Mouse (Mus musculus): ENCODE measurements at regions not wholly inside any gene's neighbourhood (a gene's known extent, or its start where the extent isn't known, plus 50 kb on each side); places are given as distances from the start of the nearest gene placed in this dataset.

DNA sequence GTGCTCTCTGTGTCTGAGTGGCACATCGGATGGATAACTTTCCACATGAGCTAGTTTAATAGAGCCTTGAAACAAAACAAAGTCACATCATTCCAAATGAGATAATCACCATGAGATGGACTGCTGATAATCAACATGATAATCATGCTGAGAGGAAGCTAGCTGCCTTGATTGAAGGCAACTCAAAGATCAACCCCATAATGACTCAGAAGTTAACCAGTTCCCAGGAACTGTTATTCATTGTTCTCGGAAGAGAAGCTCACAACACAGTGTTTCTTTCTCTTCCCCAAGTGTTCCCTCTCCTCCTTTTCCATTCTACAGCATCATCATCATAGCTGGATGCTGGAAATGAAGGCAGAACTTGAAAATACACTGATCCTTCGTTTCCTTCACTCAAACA is 674.9 kb upstream of the Adgra3 start:
- WGBS, result 82% methylated on average over 3 of the region's 3 CpGs
- no peaks in the 10 kb centered on the region for H3K4me1 ChIP-seq
- H3K4me2 ChIP-seq, result no peak overlapping the region
- ATAC-seq (replicated peaks), result no peak
- H3K36me3 ChIP-seq (replicated peaks), result no peaks in the 10 kb centered on the region
- no peak overlapping the region for H3K27ac ChIP-seq
- H3K4me3 ChIP-seq, result no peak overlapping the region
- H3K9ac ChIP-seq, result no peak overlapping the region
- no peaks in the 10 kb centered on the region for H3K9me3 ChIP-seq
- H3K27me3 ChIP-seq (replicated peaks), result no peaks in the 10 kb centered on the region

DNA sequence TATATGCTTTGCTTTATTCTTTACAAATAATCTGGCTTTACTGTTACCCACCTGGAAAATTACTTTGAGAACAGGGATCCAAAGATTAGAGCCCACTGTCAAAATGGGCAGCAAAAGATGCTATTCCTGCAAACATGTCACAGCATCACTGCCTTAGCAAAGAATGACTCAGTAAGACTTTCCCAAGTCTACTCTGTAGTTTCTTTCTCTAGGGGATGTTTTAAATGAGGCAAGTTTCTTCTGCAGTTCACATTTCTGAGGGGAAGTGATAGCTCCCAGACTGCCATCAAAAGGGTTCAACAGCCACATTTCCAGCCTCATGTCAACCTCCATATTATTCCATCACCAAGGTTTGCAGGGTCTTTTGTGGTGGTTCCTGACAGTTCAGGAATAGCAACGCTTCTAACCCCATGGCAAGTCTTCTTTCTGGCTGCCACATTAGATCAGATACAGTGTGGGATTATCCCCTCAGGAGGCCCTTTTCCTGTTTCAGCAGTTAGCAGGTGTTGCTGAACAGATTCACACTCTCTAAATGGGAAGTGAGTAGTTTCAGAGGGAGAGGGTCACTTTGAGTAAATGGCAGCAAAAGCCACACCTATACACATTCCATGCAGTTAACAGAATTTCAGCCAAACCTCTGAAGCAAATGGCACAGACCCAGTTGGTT is 669.7 kb upstream of the Adgra3 start:
- H3K36me3 ChIP-seq (replicated peaks), result no peaks in the 10 kb centered on the region
- no peak for ATAC-seq (replicated peaks)
- no peaks in the 10 kb centered on the region for H3K27me3 ChIP-seq (replicated peaks)
- H3K4me2 ChIP-seq, result no peak overlapping the region
- H3K9ac ChIP-seq, result no peak overlapping the region
- H3K4me3 ChIP-seq, result no peak overlapping the region
- WGBS, result 34% methylated on average over 1 of the region's 1 CpGs
- H3K9me3 ChIP-seq, result no peaks in the 10 kb centered on the region
- no peaks in the 10 kb centered on the region for H3K4me1 ChIP-seq
- no peak overlapping the region for H3K27ac ChIP-seq

DNA sequence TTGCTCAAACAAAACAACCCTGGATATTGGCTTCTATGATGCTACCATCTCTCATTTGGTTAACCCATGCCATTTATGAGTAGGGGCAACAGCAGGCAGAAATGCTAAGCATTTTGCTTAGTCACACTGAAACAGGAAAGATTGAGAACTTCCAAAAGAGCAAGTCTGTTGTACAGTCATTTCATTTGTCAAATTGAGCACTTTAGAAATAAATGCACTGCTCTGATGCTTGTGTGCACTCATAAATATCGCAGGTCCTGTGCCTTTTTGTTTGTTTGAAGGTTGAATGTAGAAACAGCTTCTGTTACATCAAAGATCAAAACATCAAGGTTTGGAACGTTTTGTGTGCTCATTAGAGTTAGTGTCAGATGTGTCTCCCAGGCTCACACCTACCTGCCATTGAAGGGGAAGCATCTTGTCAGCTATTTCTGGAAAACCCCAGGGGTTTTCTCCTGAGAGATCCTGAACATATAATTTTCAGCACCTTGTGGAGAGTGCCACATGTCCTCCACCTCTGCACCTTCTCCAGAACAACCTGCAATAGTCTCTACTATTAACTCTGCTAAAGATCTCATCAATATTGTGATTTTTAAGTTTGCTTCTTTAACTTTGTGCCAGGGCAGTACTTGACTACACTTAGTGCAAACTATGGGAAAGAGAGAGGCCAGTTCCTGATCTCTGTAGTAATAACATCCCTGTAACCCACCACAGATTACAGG is 648.3 kb upstream of the Adgra3 start:
- Histone ChIP-seq H3K9ac (no peak overlapping the region), H3K4me1 (no peaks in the 10 kb centered on the region), H3K9me3 (no peaks in the 10 kb centered on the region), H3K27me3 (replicated peaks) (no peaks in the 10 kb centered on the region), H3K4me2 (no peak overlapping the region), H3K36me3 (replicated peaks) (no peaks in the 10 kb centered on the region), H3K27ac (no peak overlapping the region), H3K4me3 (no peak overlapping the region)
- WGBS, result 61% methylated on average over 2 of the region's 2 CpGs
- ATAC-seq (replicated peaks), result no peak

GRCm38 (mm10) chr5:50698084-50698483 is 639.3 kb upstream of the Adgra3 start:
- WGBS, result 14% methylated on average over 2 of the region's 2 CpGs
- no peaks in the 10 kb centered on the region for H3K36me3 ChIP-seq (replicated peaks)

DNA sequence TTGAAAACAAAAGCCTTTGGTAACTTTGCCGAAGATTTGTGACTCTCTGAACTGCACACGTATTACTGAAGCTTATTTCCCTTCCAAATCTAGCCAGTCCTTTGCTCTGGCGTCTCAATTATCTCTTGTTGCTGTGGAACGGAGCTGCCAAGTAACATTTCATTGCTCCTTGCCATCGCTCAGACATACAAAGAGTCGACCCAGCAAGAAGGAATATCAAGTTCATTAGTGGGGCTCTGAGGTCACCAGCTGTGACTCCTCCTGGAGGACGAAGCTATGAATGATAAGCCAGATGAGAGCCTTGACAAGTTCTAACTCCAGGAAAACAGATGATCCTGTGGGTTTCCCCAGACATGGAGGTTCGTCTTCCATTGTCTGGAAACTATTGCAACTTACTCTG is 638.8 kb upstream of the Adgra3 start:
- H3K27me3 ChIP-seq (replicated peaks), result no peaks in the 10 kb centered on the region
- no peak overlapping the region for H3K9ac ChIP-seq
- no peak overlapping the region for H3K27ac ChIP-seq
- H3K36me3 ChIP-seq (replicated peaks), result no peaks in the 10 kb centered on the region
- H3K4me2 ChIP-seq, result no peak overlapping the region
- H3K9me3 ChIP-seq, result no peaks in the 10 kb centered on the region
- H3K4me1 ChIP-seq, result peaks cover 5% of the 10 kb centered on the region; the same call in 1 of the 2 replicates
- WGBS, result 28% methylated on average over 8 of the region's 8 CpGs
- no peak overlapping the region for H3K4me3 ChIP-seq
- no peak for ATAC-seq (replicated peaks)

More at GRCm38 (mm10) chr5:50698084-50698483, 639.3 kb upstream of the Adgra3 start:
- Histone ChIP-seq H3K4me3 (no peak overlapping the region), H3K4me1 (peaks cover 5% of the 10 kb centered on the region; the same call in 1 of the 2 replicates), H3K27me3 (replicated peaks) (no peaks in the 10 kb centered on the region), H3K27ac (no peak overlapping the region), H3K9me3 (no peaks in the 10 kb centered on the region), H3K9ac (no peak overlapping the region), H3K4me2 (no peak overlapping the region)
- no peak; the same call in 1 of the 2 replicates for ATAC-seq (replicated peaks)

DNA sequence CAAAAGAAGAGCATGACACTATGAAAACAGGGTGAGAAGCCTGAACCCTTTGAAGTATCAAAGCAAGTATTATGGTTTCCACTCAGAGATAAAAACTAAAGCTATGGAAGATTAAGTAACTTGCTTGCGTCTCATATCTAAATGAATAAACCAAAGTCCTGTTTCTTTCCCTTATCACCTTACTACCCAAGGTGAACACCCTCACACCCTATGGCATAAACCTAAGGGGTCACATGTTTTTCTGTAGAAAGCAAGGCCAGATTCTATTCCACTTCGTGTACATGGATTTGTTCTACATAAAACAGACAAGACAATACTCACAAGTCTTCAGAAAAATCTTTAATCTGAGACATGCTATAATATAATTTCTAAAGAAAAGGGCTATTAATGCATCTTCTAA is 629.6 kb upstream of the Adgra3 start:
- Histone ChIP-seq H3K36me3 (replicated peaks) (no peaks in the 10 kb centered on the region), H3K27ac (no peak overlapping the region), H3K27me3 (replicated peaks) (no peaks in the 10 kb centered on the region), H3K4me1 (no peaks in the 10 kb centered on the region), H3K9ac (no peak overlapping the region), H3K4me3 (no peak overlapping the region), H3K4me2 (no peak overlapping the region), H3K9me3 (no peaks in the 10 kb centered on the region)
- no peak for ATAC-seq (replicated peaks)
- 77% methylated on average over 2 of the region's 2 CpGs for WGBS

DNA sequence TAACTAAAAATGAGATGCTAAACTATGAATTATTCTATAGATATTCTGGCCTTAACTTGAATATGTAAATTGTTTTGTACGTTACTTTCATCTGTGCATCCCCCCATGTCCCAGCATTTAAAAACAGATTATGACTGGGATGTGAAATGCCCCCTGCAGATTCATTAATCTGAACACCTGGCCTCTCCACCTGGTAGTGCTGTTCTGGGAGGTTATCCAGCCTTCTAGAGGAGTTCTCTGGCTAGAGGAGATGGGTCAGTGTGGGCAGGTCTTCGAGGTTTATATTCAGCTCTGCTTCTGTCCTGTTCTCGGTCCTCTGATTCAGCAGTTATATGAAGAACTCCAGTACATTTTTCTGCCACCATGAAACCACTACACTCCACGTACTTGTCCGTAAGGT is 625.2 kb upstream of the Adgra3 start:
- WGBS, result 87% methylated on average over 5 of the region's 5 CpGs

DNA sequence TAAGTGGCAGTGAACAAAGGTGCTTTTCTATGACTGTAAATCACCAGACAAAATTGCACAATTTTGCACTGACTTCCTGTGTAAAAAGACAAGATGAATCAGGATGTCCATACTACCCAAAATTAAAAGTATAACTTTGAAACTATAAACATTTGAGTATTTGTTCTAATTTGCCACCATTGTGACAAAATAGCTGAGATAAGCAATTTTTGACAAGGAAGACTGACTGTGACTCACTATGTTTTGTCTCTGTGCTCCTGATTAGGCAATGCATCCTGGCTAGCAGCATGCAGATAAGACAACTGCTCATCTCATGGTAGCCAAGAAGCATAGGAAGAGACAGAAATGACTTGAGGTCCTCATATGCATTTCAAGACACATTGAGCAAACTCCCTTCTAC is 577.7 kb upstream of the Adgra3 start:
- no peak overlapping the region for H3K4me2 ChIP-seq
- ATAC-seq (replicated peaks), result no peak
- H3K9me3 ChIP-seq, result no peaks in the 10 kb centered on the region
- no peaks in the 10 kb centered on the region for H3K27me3 ChIP-seq (replicated peaks)
- no peak overlapping the region for H3K4me3 ChIP-seq
- no peaks in the 10 kb centered on the region for H3K4me1 ChIP-seq
- no peak overlapping the region for H3K27ac ChIP-seq
- no peaks in the 10 kb centered on the region for H3K36me3 ChIP-seq (replicated peaks)
- H3K9ac ChIP-seq, result no peak overlapping the region

More for the DNA sequence above, 625.2 kb upstream of the Adgra3 start:
- no peaks in the 10 kb centered on the region for H3K4me1 ChIP-seq
- no peaks in the 10 kb centered on the region for H3K9me3 ChIP-seq
- no peak overlapping the region for H3K27ac ChIP-seq
- H3K4me3 ChIP-seq, result no peak overlapping the region
- no peak for ATAC-seq (replicated peaks)
- no peaks in the 10 kb centered on the region for H3K27me3 ChIP-seq (replicated peaks)
- H3K36me3 ChIP-seq (replicated peaks), result no peaks in the 10 kb centered on the region
- no peak overlapping the region for H3K9ac ChIP-seq
- H3K4me2 ChIP-seq, result no peak overlapping the region

DNA sequence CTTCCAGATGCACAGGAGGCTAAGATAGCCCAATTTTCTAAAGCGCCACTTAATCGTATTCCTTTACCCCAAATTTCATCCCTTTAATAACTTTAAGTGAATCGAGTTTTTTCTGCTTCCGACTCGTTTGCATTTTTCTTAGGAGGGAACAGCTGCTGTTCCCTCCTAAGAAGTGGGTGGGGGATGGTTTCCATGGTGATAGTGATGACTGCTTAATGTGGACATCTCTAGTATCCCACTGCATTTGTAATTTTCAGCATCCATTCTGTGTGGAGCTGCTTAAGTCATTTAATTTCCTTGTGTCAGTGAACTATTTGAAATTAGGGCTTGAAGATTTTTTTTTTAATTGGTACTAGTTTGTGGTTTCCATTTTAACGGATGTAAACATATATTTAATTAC is 567.8 kb upstream of the Adgra3 start:
- ATAC-seq (replicated peaks), result no peak
- WGBS, result 60% methylated on average over 6 of the region's 6 CpGs
- H3K4me1 ChIP-seq, result no peaks in the 10 kb centered on the region
- no peak overlapping the region for H3K9ac ChIP-seq
- H3K4me2 ChIP-seq, result no peak overlapping the region
- H3K27me3 ChIP-seq (replicated peaks), result no peaks in the 10 kb centered on the region
- H3K27ac ChIP-seq, result no peak overlapping the region
- no peaks in the 10 kb centered on the region for H3K36me3 ChIP-seq (replicated peaks)
- no peak overlapping the region for H3K4me3 ChIP-seq
- H3K9me3 ChIP-seq, result no peaks in the 10 kb centered on the region

GRCm38 (mm10) chr5:50624206-50624605 is 565.4 kb upstream of the Adgra3 start:
- Histone ChIP-seq H3K27me3 (replicated peaks) (no peaks in the 10 kb centered on the region), H3K9me3 (no peaks in the 10 kb centered on the region)

More at GRCm38 (mm10) chr5:50624206-50624605, 565.4 kb upstream of the Adgra3 start:
- Histone ChIP-seq H3K4me1 (no peaks in the 10 kb centered on the region), H3K36me3 (replicated peaks) (no peaks in the 10 kb centered on the region), H3K4me2 (no peak overlapping the region), H3K4me3 (no peak overlapping the region), H3K27ac (no peak overlapping the region), H3K9ac (no peak overlapping the region)
- ATAC-seq (replicated peaks), result no peak
